12 mouse cellular contexts compared by ENCODE assay signal in the genomic region with DNA sequence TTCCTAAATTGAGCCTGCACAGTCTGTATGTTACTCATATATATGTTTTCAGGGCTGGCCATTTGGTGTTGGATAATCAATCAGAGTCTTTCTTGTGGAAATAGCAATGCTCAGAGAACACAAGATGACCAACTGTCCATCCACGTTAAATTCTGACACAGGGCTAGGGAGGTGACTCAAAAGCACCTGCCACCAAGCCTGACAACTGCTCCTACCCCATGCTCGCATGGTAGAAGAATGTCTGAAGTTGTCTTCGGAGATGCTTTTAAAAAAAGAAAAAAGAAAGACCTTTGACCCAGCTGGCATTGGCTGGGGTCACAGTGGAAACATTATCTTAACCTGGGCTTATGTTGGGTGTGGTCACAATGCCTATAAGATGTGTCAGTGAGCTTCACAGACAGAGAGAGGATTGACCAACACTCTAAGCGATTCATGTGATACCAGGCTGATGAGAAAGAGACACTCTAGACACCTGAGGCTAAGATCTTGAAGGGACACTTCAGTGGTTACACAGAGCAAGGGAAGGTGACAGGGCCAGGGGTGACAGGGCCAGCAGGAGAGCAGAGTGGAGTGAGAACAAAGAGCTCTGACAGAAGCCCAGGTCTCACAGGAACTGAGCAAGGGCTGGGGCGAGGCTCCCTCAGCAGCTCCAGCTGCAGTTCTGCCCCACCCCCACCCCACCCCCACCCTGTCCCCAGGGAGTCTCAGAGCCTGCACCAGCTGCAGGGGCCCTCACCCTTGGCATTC. TPM values are rescaled to one million over a fixed set of nuclear protein-coding genes. Genes with fewer than 3 reads are reported as not detected.
DNase-seq lines count a peak whose midpoint lies in the region; ATAC-seq and TF ChIP-seq lines count a peak whose summit lies in the region.
"Had no signal": no experiment of that assay in that cellular context is flagged by ENCODE, and none has a peak within 500 bp of the region (broad histone marks: within the 10 kb centered on the region; RNA-seq: fewer than 3 reads in every experiment).

No protein-coding gene starts in this region.

- peaks cover 16% of the 10 kb centered on the region for H3K4me1 ChIP-seq in hindbrain, embryonic 10.5 days (replicated peaks)
- H3K4me1 ChIP-seq in hindbrain, embryonic 13.5 days (replicated peaks): 0 out of 2 replicates have a peak, but pooled peaks cover 2% of the 10 kb centered on the region
- peaks cover 16% of the 10 kb centered on the region for H3K4me1 ChIP-seq in thymus, adult 2 months (replicated peaks; ENCODE audit: control insufficient read depth, insufficient read depth, low read length)
- peaks cover 14% of the 10 kb centered on the region for H3K4me1 ChIP-seq in olfactory bulb, adult 2 months (ENCODE audit: control insufficient read depth, insufficient read depth, low read length)

- H3K36me3 ChIP-seq in hindbrain, embryonic 10.5 days: no peaks in the 10 kb centered on the region
- no peaks in the 10 kb centered on the region for H3K36me3 ChIP-seq in hindbrain, embryonic 13.5 days
- no peaks in the 10 kb centered on the region for H3K36me3 ChIP-seq in thymus, adult 2 months (ENCODE audit: control insufficient read depth, insufficient read depth, low read length)

- TF ChIP-seq POLR2A in thymus, adult 2 months (IDR thresholded peaks at IDR 0.05; ENCODE audit: control insufficient read depth, extremely low read depth, insufficient read depth, low read length, poor library complexity): no peak
- no peak for TF ChIP-seq POLR2A in olfactory bulb, adult 2 months (IDR thresholded peaks at IDR 0.05; ENCODE audit: insufficient read depth, low read depth, low read length)

- H3K27ac ChIP-seq in hindbrain, embryonic 10.5 days: 0 out of 2 replicates have a peak overlapping the region, but pooled peaks have one; percentile 1
- H3K27ac ChIP-seq in hindbrain, embryonic 13.5 days: no peak overlapping the region
- H3K27ac ChIP-seq in thymus, adult 2 months (ENCODE audit: control insufficient read depth, insufficient read depth, low read length): no peak overlapping the region
- H3K27ac ChIP-seq in olfactory bulb, adult 2 months (ENCODE audit: insufficient read depth, low read depth, low read length): peak overlapping the region; percentile 38
- H3K27ac ChIP-seq: hindbrain, embryonic 14.5 days had no signal

- ATAC-seq in hindbrain, embryonic 13.5 days (ENCODE audit: low FRiP score): no peak

- no peak overlapping the region for H3K4me2 ChIP-seq in hindbrain, embryonic 13.5 days
- H3K4me2 ChIP-seq: hindbrain, embryonic 14.5 days had no signal

- H3K27me3 ChIP-seq in hindbrain, embryonic 10.5 days (ENCODE audit: insufficient read depth, poor library complexity, severe bottlenecking): no peaks in the 10 kb centered on the region
- H3K27me3 ChIP-seq in hindbrain, embryonic 13.5 days: no peaks in the 10 kb centered on the region
- no peaks in the 10 kb centered on the region for H3K27me3 ChIP-seq in thymus, adult 2 months (ENCODE audit: control insufficient read depth, insufficient read depth, low read length)

- no peak overlapping the region for H3K9ac ChIP-seq in hindbrain, embryonic 13.5 days
- H3K9ac ChIP-seq: hindbrain, embryonic 14.5 days had no signal

- TF ChIP-seq CTCF in thymus, adult 2 months (IDR thresholded peaks at IDR 0.05; ENCODE audit: borderline replicate concordance, control insufficient read depth, extremely low read depth, insufficient read depth, low read length, poor library complexity): no peak
- TF ChIP-seq CTCF in olfactory bulb, adult 2 months (IDR thresholded peaks at IDR 0.05; ENCODE audit: insufficient read depth, low read depth, low read length): no peak

- no peak for DNase-seq in hindbrain, embryonic 10.5 days (ENCODE audit: low spot score)
- peak; percentile 18 for DNase-seq in thymus, adult 2 months
- DNase-seq in thymus, postnatal 10 days (ENCODE audit: low spot score in 2 of 2): no peak
- DNase-seq in thymus, postnatal 4 days: peak; percentile 30
- DNase-seq in heart, postnatal 4 days: no peak
- no peak for DNase-seq in adrenal gland, adult 2 months
- DNase-seq: cerebellum, postnatal 25 days; kidney, postnatal 36 days; lung, postnatal 10 days had no signal

- no peak overlapping the region for H3K4me3 ChIP-seq in hindbrain, embryonic 10.5 days
- no peak overlapping the region for H3K4me3 ChIP-seq in hindbrain, embryonic 13.5 days
- no peak overlapping the region for H3K4me3 ChIP-seq in thymus, adult 2 months (ENCODE audit: control insufficient read depth, insufficient read depth, low read length)
- H3K4me3 ChIP-seq in olfactory bulb, adult 2 months (ENCODE audit: insufficient read depth, low read depth, low read length): no peak overlapping the region

- H3K9me3 ChIP-seq in hindbrain, embryonic 10.5 days: no peaks in the 10 kb centered on the region
- H3K9me3 ChIP-seq in hindbrain, embryonic 13.5 days: no peaks in the 10 kb centered on the region

- 45% methylated on average over 5 of the region's 5 CpGs for WGBS in hindbrain, embryonic 10.5 days
- WGBS in hindbrain, embryonic 13.5 days: 49% methylated on average over 5 of the region's 5 CpGs
- WGBS in thymus, adult 2 months: 71% methylated on average over 5 of the region's 5 CpGs
- WGBS in olfactory bulb, adult 2 months: 62% methylated on average over 5 of the region's 5 CpGs

RNA-seq across cellular contexts. Expression of a gene that starts 29.9 kb away (rescaled TPM):
- polyA plus RNA-seq in hindbrain, embryonic 10.5 days (2016; fragmentation: Nextera tagmentation; extraction: Ambion mirVana): 10.9 and 16.4 TPM in 2 replicates
- 4.2 and 4.4 TPM in 2 replicates for polyA plus RNA-seq in hindbrain, embryonic 13.5 days (2015; fragmentation: Nextera tagmentation; extraction: Ambion mirVana)
- 776 and 1,634 TPM in 2 replicates for polyA plus RNA-seq in thymus, adult 2 months (2012; rRNA removed)
- 648 TPM in 1 of 2 replicates, not detected in the other for polyA plus RNA-seq in olfactory bulb, adult 2 months (2012; ENCODE audit: insufficient read depth, insufficient read length, low replicate concordance, missing spikeins)
- total RNA-seq in heart, postnatal 4 days (2021): 10 to 100 TPM; 12.3 to 12.9 TPM
- 1,000 to 10,000 TPM; 1,012 to 3,370 TPM for total RNA-seq in adrenal gland, adult 2 months (2021)
- polyA plus RNA-seq in adrenal gland, adult 2 months (2012; rRNA removed): 10,217 and 11,584 TPM in 2 replicates

RNA-seq across cellular contexts. Expression of a gene that starts 44.9 kb away (rescaled TPM):
- 0.09 TPM in 1 of 2 replicates, not detected in the other for polyA plus RNA-seq in hindbrain, embryonic 10.5 days (2016; fragmentation: Nextera tagmentation; extraction: Ambion mirVana)
- polyA plus RNA-seq in hindbrain, embryonic 13.5 days (2015; fragmentation: Nextera tagmentation; extraction: Ambion mirVana): 0.09 and 0.19 TPM in 2 replicates
- polyA plus RNA-seq in thymus, adult 2 months (2012; rRNA removed): 2.2 and 2.7 TPM in 2 replicates
- polyA plus RNA-seq in olfactory bulb, adult 2 months (2012; ENCODE audit: insufficient read depth, insufficient read length, low replicate concordance, missing spikeins): not detected in 2 replicates
- 10 to 100 TPM; 47.7 to 52.4 TPM for total RNA-seq in heart, postnatal 4 days (2021)
- total RNA-seq in adrenal gland, adult 2 months (2021): 1 to 10 TPM; 5.4 to 9.3 TPM
- 0.19 and 0.29 TPM in 2 replicates for polyA plus RNA-seq in adrenal gland, adult 2 months (2012; rRNA removed)

Comparison
In these comparisons a context has a peak if more than half of its experiments do, and no peak if none do; other contexts are left out.
1. DNase-seq: peak in thymus, adult 2 months (single experiment) and thymus, postnatal 4 days (single experiment); none in hindbrain, embryonic 10.5 days (single experiment), thymus, postnatal 10 days (0 of 2), heart, postnatal 4 days (single experiment) and adrenal gland, adult 2 months (single experiment).
2. H3K27ac ChIP-seq: peak in hindbrain, embryonic 10.5 days (single experiment) and olfactory bulb, adult 2 months (single experiment); none in hindbrain, embryonic 13.5 days (single experiment) and thymus, adult 2 months (single experiment).